Mouse (Mus musculus) G1E (cell line): ENCODE measurements at regions not wholly inside any gene's neighbourhood (a gene's known extent, or its start where the extent isn't known, plus 50 kb on each side); places are given as distances from the start of the nearest gene placed in this dataset.

ENCODE experiments used
- CTCF ChIP-seq: IDR thresholded peaks from 2 replicates; pipeline ENCODE4 v1.5.1; 2012; ENCODE audit warnings: low read depth, low read length, inconsistent platforms, mixed read lengths
- POLR2AphosphoS5 ChIP-seq: IDR thresholded peaks from 2 replicates; pipeline ENCODE4 v1.6.1; 2012; ENCODE audit warnings: low read depth, low read length, inconsistent platforms; ENCODE audit not compliant: insufficient replicate concordance
- TAL1 ChIP-seq: conservative IDR thresholded peaks from 2 replicates; pipeline ENCODE4 v1.6.1; 2012; ENCODE audit warnings: low read depth, low read length, inconsistent platforms, mixed read lengths

DNA sequence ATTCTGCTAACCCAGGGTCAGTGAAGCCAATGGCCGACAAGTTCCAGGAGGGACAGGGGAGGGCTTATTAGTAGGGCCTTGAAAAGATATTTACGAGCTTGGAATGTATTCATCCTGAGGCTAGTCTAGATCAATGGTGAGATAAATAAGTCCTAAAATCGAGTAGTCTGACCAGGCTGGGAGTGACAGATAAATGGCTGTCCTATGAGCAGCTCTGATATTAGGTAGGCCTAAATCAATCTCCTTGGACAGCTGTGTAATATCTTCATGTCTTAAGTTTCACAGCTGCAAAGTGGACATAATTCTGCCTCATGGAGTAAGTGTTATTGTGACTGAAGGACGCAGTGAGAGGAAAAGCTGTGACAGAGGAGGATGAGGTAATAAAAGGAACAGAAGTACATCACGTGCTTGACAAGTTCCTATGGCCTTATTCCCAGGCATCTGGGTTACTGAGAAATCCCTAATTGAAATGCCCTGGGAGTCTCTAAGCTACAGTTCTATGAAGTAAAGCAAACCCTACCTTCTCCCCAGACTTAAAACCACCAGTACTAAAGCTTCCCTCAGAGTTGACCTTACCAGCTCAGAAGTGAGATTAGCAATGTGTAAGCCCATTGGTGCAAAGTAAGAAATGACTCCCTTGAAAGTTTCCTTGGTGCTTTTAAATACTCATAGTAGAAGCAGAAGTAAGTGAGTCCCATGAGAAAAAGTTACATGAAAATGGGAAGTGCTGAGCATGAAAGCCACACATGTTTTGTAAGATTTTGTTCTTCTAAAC lies 123.3 kb upstream of the Itga4 start:
- TF ChIP-seq CTCF (no peak), POLR2AphosphoS5 (no peak), TAL1 (0 out of 2 replicates have a peak, but pooled peaks have one; percentile 29)
